Mouse (Mus musculus): Measurements from ENCODE around the gene Tln1. TPM values are rescaled to one million over a fixed set of nuclear protein-coding genes. Genes with fewer than 3 reads are reported as not detected.

The Tln1 gene
- total and polyA plus RNA-seq, 3 experiments = 22.9 to 146 (median 112) TPM

- TF ChIP-seq CTCF (IDR thresholded peaks at IDR 0.05 in 2 of 3, conservative IDR thresholded peaks at IDR 0.05 in 1 of 3; ENCODE audit: control insufficient read depth in 1 of 3, insufficient read depth in 1 of 3, low read depth in 2 of 3, low read length in 3 of 3, poor library complexity in 1 of 3, severe bottlenecking in 1 of 3) = peak; percentile 77 to 92 (median 91)
- no peak for TF ChIP-seq ETS1 (IDR thresholded peaks at IDR 0.05; ENCODE audit: low read depth, low read length)
- no peak for TF ChIP-seq ELF1 (IDR thresholded peaks at IDR 0.05; ENCODE audit: low read depth, low read length)
- TF ChIP-seq NELFE (IDR thresholded peaks at IDR 0.05; ENCODE audit: low read depth, low read length) = no peak
- no peak for TF ChIP-seq MAFK (IDR thresholded peaks at IDR 0.05; ENCODE audit: borderline replicate concordance, low read depth, low read length)
- 0 out of 2 replicates have a peak, but pooled peaks have one; percentile 23 for TF ChIP-seq MYC (IDR thresholded peaks at IDR 0.05; ENCODE audit: low read depth, low read length)
- 0 out of 2 replicates have a peak, but pooled peaks have one; percentile 42 for TF ChIP-seq ZMIZ1 (IDR thresholded peaks at IDR 0.05; ENCODE audit: low read depth, low read length)
- TF ChIP-seq TCF12 (IDR thresholded peaks at IDR 0.05; ENCODE audit: low read depth, low read length) = peak; percentile 24; the same call in 1 of the 2 replicates
- TF ChIP-seq RAD21 (IDR thresholded peaks at IDR 0.05; ENCODE audit: low read depth, low read length) = peak; percentile 78
- TF ChIP-seq MXI1 (IDR thresholded peaks at IDR 0.05; ENCODE audit: low read depth, low read length) = no peak; the same call in 1 of the 2 replicates
- peak; percentile 81 for TF ChIP-seq SMC3 (IDR thresholded peaks at IDR 0.05; ENCODE audit: low read depth, low read length)
- no peak for TF ChIP-seq USF2 (IDR thresholded peaks at IDR 0.05; ENCODE audit: borderline replicate concordance in 1 of 2, insufficient read depth in 1 of 2, low read depth in 1 of 2, low read length in 2 of 2)
- TF ChIP-seq UBTF (IDR thresholded peaks at IDR 0.05; ENCODE audit: borderline replicate concordance, insufficient read depth, low read depth, low read length) = no peak
- no peak for TF ChIP-seq BHLHE40 (IDR thresholded peaks at IDR 0.05; ENCODE audit: borderline replicate concordance, low read depth, low read length)
- TF ChIP-seq GATA1 (IDR thresholded peaks at IDR 0.05; ENCODE audit: low read depth, low read length) = 0 out of 2 replicates have a peak, but pooled peaks have one; percentile 58
- TF ChIP-seq ZNF384 (IDR thresholded peaks at IDR 0.05; ENCODE audit: low read depth, low read length) = 0 out of 2 replicates have a peak, but pooled peaks have one; percentile 5
These were observed 31.9 kb downstream of the Tln1 start (continued) for GRCm38 (mm10) chr4:43530581-43530980.

- Histone ChIP-seq H3K4me1 (ENCODE audit: control insufficient read depth in 1 of 2, insufficient read depth in 2 of 2, low read length in 2 of 2) (peaks cover 0 to 8% of the 10 kb centered on the region in 2 experiments; a peak in 2 of 4 replicates), H3K9ac (ENCODE audit: control insufficient read depth, low read depth, low read length, poor library complexity, severe bottlenecking) (no peak overlapping the region), H3K4me3 (ENCODE audit: control insufficient read depth in 1 of 2, insufficient read depth in 1 of 2, low read depth in 2 of 2, low read length in 2 of 2) (no peak overlapping the region), H3K27ac (ENCODE audit: control insufficient read depth, low read depth, low read length) (no peak overlapping the region), H3K9me3 (replicated peaks; ENCODE audit: insufficient read depth, low read length) (no peaks in the 10 kb centered on the region), H3K36me3 (ENCODE audit: control insufficient read depth in 1 of 2, insufficient read depth in 2 of 2, low read length in 2 of 2) (peaks cover 0 to 8% of the 10 kb centered on the region in 2 experiments; a peak in 2 of 4 replicates), H3K79me2 (ENCODE audit: control insufficient read depth, insufficient read depth, low read length, poor library complexity) (no peaks in the 10 kb centered on the region), H3K27me3 (ENCODE audit: control insufficient read depth in 1 of 2, insufficient read depth in 2 of 2, low read length in 2 of 2) (peaks cover 0 to 3% of the 10 kb centered on the region in 2 experiments; a peak in 1 of 4 replicates)
- DNase-seq (ENCODE audit: low read depth, low spot score) = peak; percentile 68
- no peak for TF ChIP-seq NELFE (IDR thresholded peaks at IDR 0.05; ENCODE audit: low read depth, low read length)
- TF ChIP-seq RCOR1 (IDR thresholded peaks at IDR 0.05; ENCODE audit: low read depth, low read length) = peak; percentile 74; the same call in 1 of the 2 replicates
- TF ChIP-seq GATA1 (IDR thresholded peaks at IDR 0.05; ENCODE audit: low read depth, low read length) = peak; percentile 57; the same call in 1 of the 2 replicates
- TF ChIP-seq TAL1 (IDR thresholded peaks at IDR 0.05; ENCODE audit: low read length) = no peak
These were observed 32.4 kb downstream of the Tln1 start for GRCm38 (mm10) chr4:43530081-43530501.

All from MEL (cell line).